Comparison of ENCODE assay signal across 14 mouse cellular contexts in genomic region chr1:73500671-73501070, GRCm38 (mm10).
DNase-seq lines count a peak whose midpoint lies in the region.
"Had no signal": no experiment of that assay in that cellular context is flagged by ENCODE, and none has a peak within 500 bp of the region (broad histone marks: within the 10 kb centered on the region; RNA-seq: fewer than 3 reads in every experiment).

No protein-coding gene starts in this region.

- DNase-seq in heart, adult 11 months, result peak; percentile 18
- no peak for DNase-seq in heart, postnatal 4 days
- DNase-seq in R1 (ENCODE audit: low read depth, low spot score), result peak; percentile 88
- peak; percentile 29 for DNase-seq in brain, adult 2 months (ENCODE audit: low read depth, low spot score)
- DNase-seq in natural killer cell, adult 2 months (ENCODE audit: low spot score in 2 of 2), result no peak
- DNase-seq in c-Kit-positive CD71-positive TER-119-positive erythroid progenitor cells, embryonic 14.5 days (ENCODE audit: low spot score), result no peak
- DNase-seq: adrenal gland, adult 8-10 months; adrenal gland, postnatal 14 days; adrenal gland, postnatal 36 days; cerebellum, adult 11-12 months; cerebellum, adult 2 months; cerebellum, adult 9-10 months; cerebellum, postnatal 10 days; cerebellum, postnatal 25 days had no signal

Comparison
In these comparisons a context has a peak if more than half of its experiments do, and no peak if none do; other contexts are left out.
1. DNase-seq: peak in heart, adult 11 months (single experiment), R1 (single experiment) and brain, adult 2 months (single experiment); none in heart, postnatal 4 days (single experiment), natural killer cell, adult 2 months (0 of 2) and c-Kit-positive CD71-positive TER-119-positive erythroid progenitor cells, embryonic 14.5 days (single experiment).